Mouse (Mus musculus) telencephalon, adult 2 months (tissue): ENCODE results near the gene Olfr524.
A peak's percentile ranks its signal among the peaks of the same experiment; 100 is the strongest.

ENCODE experiments used
- DNase-seq: peaks from one replicate; pipeline ENCODE4 v3.0.0-alpha.2; 2011; ENCODE audit warnings: low read depth, low spot score

Olfr524 gene

DNA sequence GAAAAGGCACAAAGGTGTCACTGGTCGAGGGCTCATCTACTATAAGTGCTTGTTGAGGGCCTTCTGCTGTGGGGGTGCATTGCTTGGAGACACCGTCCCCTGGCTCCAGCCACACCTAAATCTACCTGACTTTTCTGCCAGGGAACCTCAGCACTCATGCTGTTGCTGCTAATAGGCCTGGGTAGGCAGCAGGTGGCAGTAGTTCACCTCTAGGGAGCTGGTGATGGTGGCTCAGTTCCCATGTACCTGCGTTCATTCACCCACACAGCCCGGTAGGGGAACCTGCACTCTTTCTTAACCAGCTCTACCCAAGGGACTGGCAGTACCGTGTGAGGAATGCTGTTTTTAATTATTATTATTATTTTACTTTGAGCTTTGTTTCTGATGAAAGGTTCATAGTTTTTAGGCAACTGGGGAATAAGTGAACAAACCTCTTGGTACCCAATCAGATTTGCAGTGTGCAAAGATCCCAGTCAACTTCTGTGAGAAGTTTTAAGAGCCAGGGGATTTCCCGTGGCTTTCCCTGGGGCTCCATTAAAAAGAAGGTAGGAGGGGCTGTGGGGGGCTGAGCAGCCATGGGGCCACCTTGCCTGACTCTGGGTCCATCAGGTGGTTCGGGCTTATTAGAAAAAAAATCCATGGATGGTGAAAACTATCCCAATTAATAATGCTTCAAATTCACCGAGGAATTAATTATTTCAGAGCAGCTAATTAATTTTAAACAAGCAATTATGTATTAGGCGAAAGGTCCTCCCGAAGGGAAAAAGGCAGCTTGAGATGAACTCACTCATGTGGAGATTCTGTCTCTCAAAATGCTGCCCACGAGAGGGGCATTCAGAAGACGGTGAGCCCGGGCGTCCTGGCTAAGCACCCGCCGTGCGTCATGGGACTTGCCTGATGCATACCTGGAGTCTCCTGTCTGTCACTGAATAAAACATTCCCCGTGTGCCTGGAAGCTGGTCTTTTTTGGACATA is 18.8 kb downstream of the Olfr524 start:
- DNase-seq = no peak

DNA sequence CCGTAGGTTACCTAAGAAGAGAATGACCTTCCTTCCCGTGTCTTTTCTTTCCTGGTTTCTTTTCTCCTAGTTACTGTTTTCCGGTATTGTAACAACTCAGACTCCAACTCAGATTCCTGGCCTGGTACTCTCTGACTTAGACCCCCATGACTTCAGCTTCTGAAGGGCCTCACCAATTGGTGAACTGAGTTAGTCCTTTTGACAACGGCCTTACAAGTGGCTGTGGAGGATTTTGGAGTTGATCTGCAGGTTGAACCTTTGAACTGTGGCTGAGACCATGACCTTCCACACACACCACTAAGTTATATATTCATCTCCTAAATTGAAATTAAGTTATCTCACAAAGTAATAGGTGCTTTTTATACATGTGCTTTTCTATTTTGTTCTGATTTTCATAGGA is 21.6 kb downstream of the Olfr524 start:
- DNase-seq = no peak

DNA sequence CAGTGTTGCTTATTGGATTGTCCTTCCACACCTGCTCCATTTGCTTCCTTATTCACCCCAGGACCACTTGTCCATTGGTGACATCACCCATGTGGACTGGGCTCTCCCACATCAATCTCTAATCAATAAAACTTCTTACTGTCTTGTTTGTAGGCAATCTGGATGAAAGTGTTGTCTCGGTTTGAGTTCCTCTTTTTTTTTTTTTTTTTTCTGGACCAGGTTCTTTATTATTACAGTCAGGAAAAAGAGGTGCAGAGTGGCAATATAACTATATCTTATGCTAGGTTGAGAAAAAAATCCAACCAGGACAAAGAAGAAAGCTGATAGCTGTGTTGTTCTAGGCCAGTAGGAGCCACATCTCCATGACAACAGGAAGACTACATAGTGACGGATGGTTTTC is 25.1 kb downstream of the Olfr524 start:
- no peak for DNase-seq

DNA sequence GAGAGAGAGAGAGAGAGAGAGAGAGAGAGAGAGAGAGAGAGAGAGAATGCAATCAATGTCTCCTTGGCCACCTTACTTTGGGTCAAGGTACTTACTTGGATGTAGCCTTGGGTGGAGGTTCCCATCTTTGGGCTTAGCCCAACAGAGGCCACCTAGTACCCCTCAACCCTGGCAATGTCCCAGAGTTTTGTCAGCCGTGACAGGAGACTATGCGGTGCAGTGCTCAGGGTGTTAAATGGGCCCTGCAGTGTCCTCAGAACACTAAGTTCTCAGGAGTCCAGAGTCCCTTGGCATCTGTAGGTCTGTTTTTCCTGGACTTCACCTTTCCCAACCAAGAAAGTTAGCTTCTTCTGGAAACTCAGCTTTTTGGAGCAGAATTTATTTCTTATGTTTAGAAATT is 26.6 kb downstream of the Olfr524 start:
- no peak for DNase-seq

DNA sequence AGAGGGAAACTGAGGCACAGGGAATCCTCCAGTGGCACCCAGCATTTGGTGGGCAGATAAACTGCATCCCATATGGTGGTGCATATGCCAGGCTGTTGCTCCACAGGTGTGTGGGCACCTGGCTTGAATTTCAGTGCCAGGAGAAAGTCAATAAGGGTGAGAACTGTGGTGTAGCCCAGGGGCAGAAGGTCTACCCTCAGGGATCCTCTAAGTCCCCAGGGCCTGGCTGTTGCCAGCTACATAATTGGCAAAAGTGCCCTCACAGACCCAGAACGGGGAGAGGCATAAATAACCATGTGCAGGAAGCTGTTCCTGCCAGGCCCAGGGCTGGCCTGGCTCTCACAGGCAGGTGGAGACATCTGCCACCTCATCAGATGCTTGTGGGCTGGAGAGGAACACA is 32.8 kb downstream of the Olfr524 start, which contains the start of gene Olfr523:
Olfr523 (plus strand) TSS at position 282 of the 400 bp plus-strand sequence.
- DNase-seq = no peak

DNA sequence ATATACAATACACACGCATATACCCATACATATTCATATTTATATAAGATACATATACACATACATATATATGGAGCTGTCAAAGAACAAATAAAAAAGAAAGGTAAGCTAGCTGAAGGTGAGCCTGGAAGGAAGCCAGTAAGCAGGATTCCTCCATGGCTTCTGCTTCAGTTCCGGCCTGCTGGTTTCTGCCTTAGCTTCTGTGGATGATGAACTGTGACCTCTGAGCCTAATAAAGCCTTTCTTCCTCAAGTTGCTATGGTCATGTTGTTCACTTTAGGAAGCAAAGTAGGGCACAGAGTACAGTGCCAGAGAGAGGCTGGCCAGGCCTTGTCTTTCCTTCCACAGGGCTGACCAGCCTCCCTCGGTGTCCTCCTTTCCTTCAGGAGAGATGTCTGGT is 34.9 kb downstream of the Olfr524 start:
- DNase-seq = no peak

DNA sequence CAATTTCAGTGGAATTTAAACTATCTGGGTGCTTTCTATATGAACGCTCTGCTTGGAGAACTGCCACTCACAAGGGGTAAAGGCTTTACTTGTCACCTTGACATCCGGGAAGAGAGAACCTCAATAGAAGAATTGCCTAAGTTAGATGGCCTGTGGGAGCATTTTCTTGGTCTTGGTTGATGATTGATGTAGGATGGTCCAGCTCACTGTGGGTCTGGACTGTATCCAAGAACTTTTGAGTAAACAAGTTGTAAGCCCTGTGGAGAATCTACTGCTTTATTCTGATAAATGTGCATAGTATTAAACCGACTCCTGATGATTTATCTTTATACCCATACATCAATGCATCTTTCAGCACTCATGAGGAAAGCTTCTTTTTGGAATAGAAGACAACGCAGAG is 36.4 kb downstream of the Olfr524 start:
- DNase-seq = no peak

DNA sequence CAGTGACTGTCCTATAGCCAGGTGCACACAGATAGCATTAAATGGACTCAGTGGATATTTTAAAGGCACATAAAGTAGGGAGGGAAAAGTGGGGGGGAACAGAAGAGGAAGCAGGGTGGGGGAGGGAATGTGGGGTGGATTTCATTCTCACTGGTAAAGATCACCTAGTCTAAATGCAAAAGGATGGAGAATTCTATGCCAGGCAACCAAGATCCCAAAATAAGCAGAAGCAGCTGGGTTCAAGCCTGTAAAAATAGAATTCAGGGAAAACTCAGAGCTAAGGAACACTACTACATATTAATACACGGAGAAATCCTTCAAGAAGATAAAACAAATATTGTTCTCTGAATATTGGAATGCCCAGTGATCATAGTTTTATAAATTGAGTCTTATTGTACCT is 37.8 kb downstream of the Olfr524 start:
- DNase-seq = peak; percentile 61

DNA sequence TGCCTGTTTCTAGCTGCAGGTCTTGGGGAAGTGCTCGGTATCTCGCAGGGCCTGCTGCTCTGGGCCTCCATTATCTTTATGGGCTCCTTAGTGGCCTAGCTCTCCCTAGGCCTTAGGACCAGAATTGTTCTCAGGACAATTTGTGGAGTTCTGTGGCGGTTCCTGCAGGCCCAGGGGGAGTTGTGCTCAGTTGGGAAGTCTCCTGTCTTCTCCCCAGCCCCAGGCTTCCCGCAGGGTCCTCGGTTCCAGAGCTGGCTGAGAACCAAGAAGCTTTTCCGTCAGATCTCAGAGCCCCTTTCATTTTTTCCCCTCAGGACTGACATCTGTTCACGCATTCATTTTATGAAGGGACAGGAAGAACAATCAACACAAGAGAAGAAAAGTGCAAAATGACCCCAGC is 41.1 kb downstream of the Olfr524 start, which contains the start of gene Olfr522:
Olfr522 (minus strand) TSS at position 101 of the 400 bp plus-strand sequence.
- no peak for DNase-seq

DNA sequence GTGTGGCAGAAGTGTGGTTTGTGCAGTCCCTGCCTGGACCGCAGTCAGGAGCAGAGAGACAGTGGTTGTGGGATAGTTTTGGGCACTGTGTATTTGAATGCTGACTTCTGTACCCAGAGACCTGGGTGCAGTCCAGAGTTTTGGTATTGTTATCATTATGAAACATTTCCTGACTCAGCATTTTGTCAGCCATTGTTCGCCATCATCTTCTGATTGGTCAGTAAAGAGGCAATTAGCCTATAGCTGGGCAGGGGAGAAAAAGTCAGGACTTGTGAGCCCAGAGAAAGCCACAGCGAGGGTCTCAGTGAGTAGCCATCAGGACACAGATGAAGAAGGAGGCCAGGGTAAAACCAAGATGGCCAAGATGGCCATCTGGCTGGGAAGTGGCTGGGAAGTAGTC is 45.4 kb downstream of the Olfr524 start:
- no peak for DNase-seq

DNA sequence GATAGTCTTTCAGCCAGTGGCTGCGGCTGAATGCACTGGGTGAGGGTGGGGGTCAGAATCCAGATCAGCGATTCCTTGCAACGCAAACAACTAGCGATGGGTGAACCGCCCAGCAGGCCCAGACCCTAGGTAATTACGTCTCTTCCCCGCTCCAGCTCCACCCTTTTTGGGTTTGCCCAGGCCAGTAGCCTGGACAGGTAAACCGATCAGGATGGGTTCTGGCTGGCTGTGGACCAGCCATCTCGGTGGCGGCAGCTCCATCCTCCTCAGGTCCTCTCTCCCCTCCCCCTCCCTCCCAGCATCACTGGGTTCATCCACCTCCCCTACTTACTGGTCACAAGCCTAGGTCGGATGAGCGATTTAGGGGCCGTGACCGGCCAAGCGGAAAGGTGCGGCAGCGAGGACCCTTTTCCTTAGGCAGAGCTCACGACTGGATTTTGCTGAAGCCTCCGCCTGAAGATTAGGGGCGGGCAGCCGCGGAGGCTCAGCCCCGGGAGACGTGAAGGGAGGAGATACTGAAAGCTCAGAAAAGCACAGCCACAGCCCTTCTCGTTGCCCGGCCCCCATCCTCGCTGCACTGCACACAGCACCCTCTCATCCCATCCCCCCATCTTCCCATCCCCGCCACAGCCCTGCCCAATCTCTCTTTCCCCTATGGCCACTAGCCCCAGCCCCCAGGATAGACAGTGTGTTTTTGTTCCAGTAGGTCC is 51.4 kb downstream of the Olfr524 start, which contains the start of gene Sprn:
Sprn (minus strand) TSS at position 660 of the 710 bp plus-strand sequence.
- peak; percentile 84 for DNase-seq

DNA sequence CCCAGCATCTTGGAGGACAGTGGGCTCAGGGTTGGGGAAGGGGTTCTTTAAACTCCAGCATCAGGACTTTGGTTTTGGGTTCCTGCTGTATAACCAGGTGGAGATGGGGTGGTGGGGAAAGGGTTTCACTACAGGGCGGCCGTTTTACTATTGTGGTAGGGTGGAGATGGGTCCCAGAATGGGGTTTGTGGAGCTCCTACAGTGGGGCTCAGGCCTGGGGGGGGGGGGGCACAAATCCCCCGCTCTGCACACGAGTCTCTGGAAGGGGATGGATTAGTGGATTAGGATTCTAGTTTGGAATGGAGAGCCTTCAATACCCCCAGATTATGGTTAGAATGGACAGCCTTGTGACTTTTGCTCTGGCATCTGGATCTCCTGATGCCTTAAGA is 51.9 kb downstream of the Olfr524 start:
- DNase-seq = no peak

DNA sequence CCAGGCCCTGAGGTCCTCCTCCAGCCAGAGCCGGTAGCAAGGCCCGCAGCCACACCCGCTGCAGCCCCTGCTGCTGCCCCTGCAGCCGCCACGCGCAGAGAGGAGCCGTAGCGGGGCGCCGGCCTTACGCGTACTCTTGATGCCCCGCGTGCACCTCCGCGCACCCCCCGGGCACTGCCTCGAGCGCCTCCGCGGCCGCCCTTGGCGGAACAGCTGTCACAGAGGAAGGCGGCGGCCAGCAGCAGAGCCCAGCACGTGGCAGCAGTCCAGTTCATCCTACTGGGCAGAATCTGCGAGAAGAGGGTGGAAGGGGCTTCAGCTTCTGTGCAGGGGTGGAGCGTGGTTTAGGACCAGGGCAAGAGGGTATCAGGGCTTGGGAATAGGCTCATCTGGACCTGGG is 52.4 kb downstream of the Olfr524 start:
- DNase-seq = no peak
